Mouse (Mus musculus) thymus, adult 2 months (tissue): ENCODE results near the gene Cyp2t4.

Experiments
- CTCF ChIP-seq: fragments of 200-500 bp; IDR thresholded peaks from 2 replicates; pipeline ENCODE4 v1.5.1; 2012; ENCODE audit warnings: mild to moderate bottlenecking, control low read depth, low read length, moderate library complexity, borderline replicate concordance; ENCODE audit not compliant: control insufficient read depth, poor library complexity, insufficient read depth; ENCODE audit errors: extremely low read depth
- POLR2A ChIP-seq: fragments of 200-500 bp; IDR thresholded peaks from 2 replicates; pipeline ENCODE4 v1.6.1; 2012; ENCODE audit warnings: mild to moderate bottlenecking, low read length, control low read depth, moderate library complexity; ENCODE audit not compliant: control insufficient read depth, poor library complexity, insufficient read depth; ENCODE audit errors: extremely low read depth

- TF ChIP-seq POLR2A (no peak), CTCF (no peak)
Measured at GRCm38 (mm10) chr7:27168371-27168770, 14.9 kb downstream of the Cyp2t4 start.
